Comparison of ENCODE assay signal across 11 mouse cellular contexts in genomic region chr2:137938831-137939480, GRCm38 (mm10).
DNase-seq lines count a peak whose midpoint lies in the region; ATAC-seq and TF ChIP-seq lines count a peak whose summit lies in the region.
"Had no signal": no experiment of that assay in that cellular context is flagged by ENCODE, and none has a peak within 500 bp of the region (broad histone marks: within the 10 kb centered on the region; RNA-seq: fewer than 3 reads in every experiment).

No protein-coding gene starts in this region.

- TF ChIP-seq CTCF in heart, postnatal 0 days (IDR thresholded peaks at IDR 0.05; ENCODE audit: low read depth), result no peak
- TF ChIP-seq CTCF in thymus, adult 2 months (IDR thresholded peaks at IDR 0.05; ENCODE audit: borderline replicate concordance, control insufficient read depth, extremely low read depth, insufficient read depth, low read length, poor library complexity), result no peak

- WGBS in forebrain, embryonic 13.5 days, result 14% methylated on average over 7 of the region's 7 CpGs
- 14% methylated on average over 7 of the region's 7 CpGs for WGBS in heart, postnatal 0 days
- WGBS in midbrain, embryonic 12.5 days, result 14% methylated on average over 7 of the region's 7 CpGs
- WGBS in thymus, adult 2 months, result 65% methylated on average over 7 of the region's 7 CpGs
- WGBS in embryonic facial prominence, embryonic 10.5 days, result 41% methylated on average over 7 of the region's 7 CpGs

- H3K9ac ChIP-seq in forebrain, embryonic 13.5 days, result no peak overlapping the region
- no peak overlapping the region for H3K9ac ChIP-seq in heart, postnatal 0 days (replicated peaks; ENCODE audit: low read depth, low read length)
- no peak overlapping the region for H3K9ac ChIP-seq in midbrain, embryonic 12.5 days (replicated peaks)
- H3K9ac ChIP-seq: limb, embryonic 15.5 days had no signal

- peaks cover 29% of the 10 kb centered on the region for H3K4me1 ChIP-seq in forebrain, embryonic 13.5 days
- H3K4me1 ChIP-seq in heart, postnatal 0 days (ENCODE audit: control insufficient read depth, insufficient read depth), result peaks cover 14% of the 10 kb centered on the region; the same call in 1 of the 2 replicates
- peaks cover 24% of the 10 kb centered on the region for H3K4me1 ChIP-seq in midbrain, embryonic 12.5 days
- H3K4me1 ChIP-seq in thymus, adult 2 months (replicated peaks; ENCODE audit: control insufficient read depth, insufficient read depth, low read length), result no peaks in the 10 kb centered on the region
- H3K4me1 ChIP-seq in embryonic facial prominence, embryonic 10.5 days, result peaks cover 15% of the 10 kb centered on the region

- intact Hi-C loops in heart, postnatal 25 days (cut with DNase I), result no loop called here

- no peak for TF ChIP-seq EP300 in heart, postnatal 0 days (IDR thresholded peaks at IDR 0.05; ENCODE audit: low read depth)

- H3K4me3 ChIP-seq in forebrain, embryonic 13.5 days, result no peak overlapping the region
- no peak overlapping the region for H3K4me3 ChIP-seq in heart, postnatal 0 days (ENCODE audit: low read depth, low read length)
- no peak overlapping the region for H3K4me3 ChIP-seq in midbrain, embryonic 12.5 days
- no peak overlapping the region for H3K4me3 ChIP-seq in thymus, adult 2 months (ENCODE audit: control insufficient read depth, insufficient read depth, low read length)
- H3K4me3 ChIP-seq in embryonic facial prominence, embryonic 10.5 days, result no peak overlapping the region
- H3K4me3 ChIP-seq: limb, embryonic 15.5 days had no signal

- H3K4me2 ChIP-seq in forebrain, embryonic 13.5 days, result no peak overlapping the region
- H3K4me2 ChIP-seq in heart, postnatal 0 days (ENCODE audit: low read depth, low read length), result no peak overlapping the region
- no peak overlapping the region for H3K4me2 ChIP-seq in midbrain, embryonic 12.5 days (replicated peaks)
- H3K4me2 ChIP-seq: limb, embryonic 15.5 days had no signal

- peak; percentile 86 for DNase-seq in heart, adult 11 months
- no peak for DNase-seq in heart, postnatal 25 days (ENCODE audit: low spot score)
- peak; percentile 61 for DNase-seq in heart, postnatal 0 days (ENCODE audit: low spot score)
- DNase-seq in natural killer cell, adult 2 months (ENCODE audit: low spot score in 2 of 2), result no peak
- DNase-seq in thymus, adult 2 months, result no peak
- DNase-seq in embryonic facial prominence, embryonic 10.5 days (ENCODE audit: low spot score), result no peak
- DNase-seq: cerebellum, adult 18-20 months; lung, postnatal 4 days had no signal

- no peak for TF ChIP-seq POLR2A in thymus, adult 2 months (IDR thresholded peaks at IDR 0.05; ENCODE audit: control insufficient read depth, extremely low read depth, insufficient read depth, low read length, poor library complexity)

- no peaks in the 10 kb centered on the region for H3K36me3 ChIP-seq in forebrain, embryonic 13.5 days (ENCODE audit: poor library complexity, severe bottlenecking)
- H3K36me3 ChIP-seq in heart, postnatal 0 days (replicated peaks; ENCODE audit: control insufficient read depth, insufficient read depth, low read length), result no peaks in the 10 kb centered on the region
- H3K36me3 ChIP-seq in midbrain, embryonic 12.5 days, result no peaks in the 10 kb centered on the region
- no peaks in the 10 kb centered on the region for H3K36me3 ChIP-seq in thymus, adult 2 months (ENCODE audit: control insufficient read depth, insufficient read depth, low read length)
- H3K36me3 ChIP-seq in embryonic facial prominence, embryonic 10.5 days (replicated peaks), result no peaks in the 10 kb centered on the region
- H3K36me3 ChIP-seq: limb, embryonic 15.5 days had no signal

- no peaks in the 10 kb centered on the region for H3K9me3 ChIP-seq in forebrain, embryonic 13.5 days (replicated peaks)
- no peaks in the 10 kb centered on the region for H3K9me3 ChIP-seq in heart, postnatal 0 days (replicated peaks; ENCODE audit: control insufficient read depth, low read length)
- H3K9me3 ChIP-seq in midbrain, embryonic 12.5 days, result no peaks in the 10 kb centered on the region
- no peaks in the 10 kb centered on the region for H3K9me3 ChIP-seq in embryonic facial prominence, embryonic 10.5 days
- H3K9me3 ChIP-seq: limb, embryonic 15.5 days had no signal

- H3K27ac ChIP-seq in forebrain, embryonic 13.5 days, result no peak overlapping the region
- 0 out of 2 replicates have a peak overlapping the region, but pooled peaks have one; percentile 8 for H3K27ac ChIP-seq in heart, postnatal 0 days (ENCODE audit: low read depth)
- 0 out of 2 replicates have a peak overlapping the region, but pooled peaks have one; percentile 8 for H3K27ac ChIP-seq in midbrain, embryonic 12.5 days (replicated peaks)
- H3K27ac ChIP-seq in thymus, adult 2 months (ENCODE audit: control insufficient read depth, insufficient read depth, low read length), result no peak overlapping the region
- no peak overlapping the region for H3K27ac ChIP-seq in embryonic facial prominence, embryonic 10.5 days (replicated peaks)
- H3K27ac ChIP-seq: limb, embryonic 15.5 days had no signal

- H3K27me3 ChIP-seq in forebrain, embryonic 13.5 days, result 0 out of 2 replicates have a peak, but pooled peaks cover 4% of the 10 kb centered on the region
- H3K27me3 ChIP-seq in heart, postnatal 0 days (ENCODE audit: control insufficient read depth, insufficient read depth, low read length), result no peaks in the 10 kb centered on the region
- peaks cover 7% of the 10 kb centered on the region; the same call in 1 of the 2 replicates for H3K27me3 ChIP-seq in midbrain, embryonic 12.5 days
- H3K27me3 ChIP-seq in thymus, adult 2 months (ENCODE audit: control insufficient read depth, insufficient read depth, low read length), result no peaks in the 10 kb centered on the region
- H3K27me3 ChIP-seq in embryonic facial prominence, embryonic 10.5 days (replicated peaks; ENCODE audit: low read depth, poor library complexity, severe bottlenecking), result no peaks in the 10 kb centered on the region
- H3K27me3 ChIP-seq: limb, embryonic 15.5 days had no signal

- ATAC-seq in forebrain, embryonic 13.5 days, result peak; percentile 61
- peak; percentile 84 for ATAC-seq in heart, postnatal 0 days (ENCODE audit: insufficient read depth, low read depth)
- ATAC-seq in midbrain, embryonic 12.5 days (ENCODE audit: low FRiP score, low read depth), result peak; percentile 83

Comparison
In these comparisons a context has a peak if more than half of its experiments do, and no peak if none do; other contexts are left out.
1. DNase-seq: peak in heart, adult 11 months (single experiment) and heart, postnatal 0 days (single experiment); none in heart, postnatal 25 days (single experiment), natural killer cell, adult 2 months (0 of 2), thymus, adult 2 months (single experiment) and embryonic facial prominence, embryonic 10.5 days (single experiment).
2. H3K27ac ChIP-seq: peak in heart, postnatal 0 days (single experiment) and midbrain, embryonic 12.5 days (single experiment); none in forebrain, embryonic 13.5 days (single experiment), thymus, adult 2 months (single experiment) and embryonic facial prominence, embryonic 10.5 days (single experiment).
3. Peak in every context shown above with its lines, with median percentiles within 50 percentile points of each other: ATAC-seq.